Mouse (Mus musculus) stomach, postnatal 0 days (tissue): ENCODE measurements at regions not wholly inside any gene's neighbourhood (a gene's known extent, or its start where the extent isn't known, plus 50 kb on each side); places are given as distances from the start of the nearest gene placed in this dataset.

Experiments
- CTCF ChIP-seq: IDR thresholded peaks from 2 replicates; pipeline ENCODE4 v1.5.1; 2016; ENCODE audit warnings: antibody characterized with exemption, low read depth, mild to moderate bottlenecking, moderate library complexity
- EP300 ChIP-seq: optimal IDR thresholded peaks from 2 replicates; pipeline ENCODE3; 2016; ENCODE audit warnings: antibody characterized with exemption

DNA sequence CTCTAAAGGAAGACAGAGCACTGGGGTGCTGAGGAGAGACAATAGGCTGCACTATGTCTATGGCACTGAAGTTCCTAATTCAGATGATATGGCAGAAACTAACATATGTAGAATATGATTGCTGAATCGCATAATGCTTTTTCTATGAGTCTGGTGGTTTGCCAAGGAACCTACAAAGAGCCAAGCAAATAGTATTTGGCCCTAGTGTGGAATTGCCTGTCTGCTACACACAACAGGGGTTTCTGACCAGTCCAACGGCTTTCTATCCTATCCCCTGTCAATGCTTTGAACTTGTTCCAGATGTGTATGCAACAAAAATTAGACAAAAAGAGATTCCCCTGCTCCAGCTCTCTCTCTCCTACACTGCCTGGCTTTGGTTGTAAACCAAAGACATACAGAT is 100.5 kb upstream of the Spats2l start:
- no peak for TF ChIP-seq CTCF
- no peak for TF ChIP-seq EP300
